Mouse (Mus musculus) heart, embryonic 15.5 days (tissue): ENCODE data around the gene Rabgap1. TPM values are rescaled to one million over a fixed set of nuclear protein-coding genes. Genes with fewer than 3 reads are reported as not detected.
"Not testable (repeated sequence)": the region's sequence is repeated elsewhere in the genome, so short reads cannot be mapped to it uniquely, and the experiment has no call there.

Source experiments
- ATAC-seq: fragments of 200-750 bp; cut with Nextera tagmentation; replicated peaks from 2 replicates; pipeline ENCODE4 v1.8.0; 2017; ENCODE audit warnings: low read depth, moderate TSS enrichment; ENCODE audit not compliant: insufficient number of reproducible peaks, insufficient read depth, low FRiP score
- H3K27ac ChIP-seq: fragments of 300-500 bp; sonication (generic); 2 replicates; pipeline ENCODE4 v1.5.1; 2015; ENCODE audit warnings: mild to moderate bottlenecking, inconsistent platforms
- H3K27me3 ChIP-seq: fragments of 300-500 bp; sonication (generic); 2 replicates; pipeline ENCODE4 v1.6.1; 2015; ENCODE audit warnings: inconsistent platforms
- H3K36me3 ChIP-seq: fragments of 300-500 bp; sonication (generic); 2 replicates; pipeline ENCODE4 v1.6.1; 2015; ENCODE audit warnings: mild to moderate bottlenecking, inconsistent platforms
- H3K4me1 ChIP-seq: fragments of 300-500 bp; sonication (generic); replicated peaks from 2 replicates; pipeline ENCODE4 v1.6.1; 2015; ENCODE audit warnings: inconsistent platforms
- H3K4me2 ChIP-seq: fragments of 300-500 bp; sonication (generic); 2 replicates; pipeline ENCODE4 v1.6.1; 2015; ENCODE audit warnings: inconsistent platforms, mild to moderate bottlenecking, moderate library complexity
- H3K4me3 ChIP-seq: fragments of 300-500 bp; sonication (generic); 2 replicates; pipeline ENCODE4 v1.5.1; 2015; ENCODE audit warnings: mild to moderate bottlenecking, inconsistent platforms
- H3K9ac ChIP-seq: fragments of 300-500 bp; sonication (generic); 2 replicates; pipeline ENCODE4 v1.6.1; 2015; ENCODE audit warnings: mild to moderate bottlenecking, inconsistent platforms
- H3K9me3 ChIP-seq: fragments of 300-500 bp; sonication (generic); replicated peaks from 2 replicates; pipeline ENCODE4 v1.6.1; 2016; ENCODE audit warnings: inconsistent platforms
- WGBS: fragments of 180-500 bp; shearing (Covaris S2); methylation state at CpG from one replicate; pipeline ENCODE4 v1.1.7; 2015; ENCODE audit warnings: mixed read lengths; 5-methylcytosine and 5-hydroxymethylcytosine counted together
- polyA plus RNA-seq: library from polyadenylated mRNA; unstranded; fragments of >200 nt; fragmentation: Nextera tagmentation; extraction: Ambion mirVana; gene quantifications from 2 replicates; pipeline ENCODE4 v1.2.1, GENCODE M21; 2015

Rabgap1 gene
- polyA plus RNA-seq, 1 experiment from 2014 or later: 25.9 TPM

DNA sequence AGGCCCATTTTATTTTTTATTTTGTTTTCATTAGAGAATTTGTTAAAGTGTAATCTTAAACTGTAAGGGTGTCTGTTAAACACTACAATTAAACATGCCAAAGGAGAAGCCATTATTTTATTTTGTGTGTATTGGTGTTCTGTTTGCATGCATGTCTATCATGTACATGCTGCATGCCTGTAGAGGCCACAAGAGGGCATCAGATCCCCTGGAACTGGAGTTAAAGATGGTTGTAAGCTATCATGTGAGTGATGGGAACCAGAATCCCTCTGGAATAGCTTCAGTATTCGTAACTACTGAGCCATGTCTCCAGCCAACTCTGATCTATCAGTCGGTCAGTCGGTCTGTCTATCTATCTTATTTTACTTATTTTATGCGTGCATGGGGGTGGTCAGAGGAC, 17.6 kb downstream of the Rabgap1 start:
- H3K27ac ChIP-seq: no peak overlapping the region
- no peak overlapping the region for H3K4me3 ChIP-seq
- H3K27me3 ChIP-seq: no peaks in the 10 kb centered on the region
- 98% methylated on average over 4 of the region's 4 CpGs for WGBS
- ATAC-seq: no peak
- no peak overlapping the region for H3K9ac ChIP-seq
- no peaks in the 10 kb centered on the region for H3K9me3 ChIP-seq
- no peaks in the 10 kb centered on the region for H3K36me3 ChIP-seq
- no peak overlapping the region for H3K4me2 ChIP-seq
- H3K4me1 ChIP-seq: no peaks in the 10 kb centered on the region

- no peak for ATAC-seq
- Histone ChIP-seq H3K27ac (no peak overlapping the region), H3K4me3 (no peak overlapping the region), H3K36me3 (peaks cover 12% of the 10 kb centered on the region; the same call in 1 of the 2 replicates), H3K4me2 (no peak overlapping the region), H3K27me3 (no peaks in the 10 kb centered on the region), H3K9ac (no peak overlapping the region), H3K4me1 (no peaks in the 10 kb centered on the region), H3K9me3 (no peaks in the 10 kb centered on the region)
- WGBS: 88% methylated on average over 4 of the region's 4 CpGs
Observed at GRCm38 (mm10) chr2:37466266-37466665, 23.2 kb downstream of the Rabgap1 start.

DNA sequence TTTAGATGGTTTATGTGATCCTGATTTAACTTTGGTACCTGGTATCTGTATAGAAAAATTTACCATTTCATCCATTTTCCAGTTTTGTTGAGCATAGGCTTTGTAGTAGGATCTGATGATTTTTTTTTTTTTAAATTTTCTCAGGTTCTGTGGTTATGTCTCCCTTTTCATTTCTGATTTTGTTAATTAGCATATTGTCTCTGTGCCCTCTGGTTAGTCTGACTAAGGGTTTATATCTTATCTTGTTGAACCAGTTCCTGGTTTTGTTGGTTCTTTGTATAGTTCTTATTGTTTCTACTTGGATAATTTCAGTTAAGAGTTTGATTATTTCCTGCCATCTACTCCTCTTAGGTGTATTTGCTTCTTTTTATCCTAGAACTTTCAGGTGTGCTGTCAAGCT, 36.5 kb downstream of the Rabgap1 start:
- Histone ChIP-seq H3K27me3 (no peaks in the 10 kb centered on the region), H3K9ac (no peak overlapping the region), H3K4me2 (no peak overlapping the region), H3K4me3 (no peak overlapping the region), H3K36me3 (peaks cover 47% of the 10 kb centered on the region), H3K27ac (no peak overlapping the region), H3K9me3 (no peaks in the 10 kb centered on the region), H3K4me1 (no peaks in the 10 kb centered on the region)
- no peak for ATAC-seq

DNA sequence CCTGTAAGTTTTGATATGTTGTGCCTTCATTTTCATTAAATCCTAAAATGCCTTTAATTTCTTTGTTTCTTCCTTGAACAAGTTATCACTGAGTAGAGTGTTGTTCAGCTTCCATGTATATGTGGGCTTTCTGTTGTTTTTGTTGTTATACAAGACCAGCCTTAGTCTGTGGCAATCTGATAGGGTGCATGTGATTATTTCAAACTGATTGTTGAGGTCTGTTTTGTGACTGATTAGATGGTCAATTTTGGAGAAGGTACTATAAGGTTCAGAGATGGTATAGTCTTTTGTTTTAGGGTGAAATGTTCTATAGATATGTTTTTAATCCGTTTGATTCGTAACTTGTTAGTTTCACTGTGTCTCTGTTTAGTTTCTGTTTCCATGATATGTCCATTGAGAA, 37.0 kb downstream of the Rabgap1 start:
- no peak overlapping the region for H3K4me2 ChIP-seq
- H3K4me1 ChIP-seq: no peaks in the 10 kb centered on the region
- H3K9me3 ChIP-seq: no peaks in the 10 kb centered on the region
- no peak overlapping the region for H3K4me3 ChIP-seq
- no peak overlapping the region for H3K9ac ChIP-seq
- H3K27ac ChIP-seq: no peak overlapping the region
- WGBS: 93% methylated on average over 2 of the region's 2 CpGs
- H3K36me3 ChIP-seq: peaks cover 51% of the 10 kb centered on the region
- no peak for ATAC-seq
- no peaks in the 10 kb centered on the region for H3K27me3 ChIP-seq

DNA sequence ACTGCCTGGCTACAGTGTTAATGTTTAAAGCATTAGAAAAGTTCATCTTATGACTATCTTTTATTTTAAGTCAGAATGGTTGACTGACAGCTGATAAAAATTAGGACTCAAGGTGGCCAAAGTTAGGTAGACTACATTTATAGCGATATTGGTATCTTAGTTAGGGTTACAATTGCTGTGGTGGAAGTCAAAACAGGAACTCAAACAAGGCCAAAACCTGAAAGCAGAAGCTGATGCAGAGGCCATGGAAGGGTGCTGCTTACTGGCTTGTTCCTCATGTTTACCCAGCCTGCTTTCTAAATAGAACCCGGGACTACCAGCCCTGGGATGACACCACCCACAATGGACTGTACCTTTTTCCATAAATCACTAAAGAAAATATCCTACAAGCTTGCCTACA, 41.1 kb downstream of the Rabgap1 start:
- no peak overlapping the region for H3K4me2 ChIP-seq
- H3K27ac ChIP-seq: no peak overlapping the region
- no peaks in the 10 kb centered on the region for H3K9me3 ChIP-seq
- 89% methylated on average over 2 of the region's 2 CpGs for WGBS
- peaks cover 28% of the 10 kb centered on the region; the same call in 1 of the 2 replicates for H3K36me3 ChIP-seq
- no peak for ATAC-seq
- H3K27me3 ChIP-seq: no peaks in the 10 kb centered on the region
- H3K4me1 ChIP-seq: no peaks in the 10 kb centered on the region
- no peak overlapping the region for H3K4me3 ChIP-seq
- no peak overlapping the region for H3K9ac ChIP-seq

DNA sequence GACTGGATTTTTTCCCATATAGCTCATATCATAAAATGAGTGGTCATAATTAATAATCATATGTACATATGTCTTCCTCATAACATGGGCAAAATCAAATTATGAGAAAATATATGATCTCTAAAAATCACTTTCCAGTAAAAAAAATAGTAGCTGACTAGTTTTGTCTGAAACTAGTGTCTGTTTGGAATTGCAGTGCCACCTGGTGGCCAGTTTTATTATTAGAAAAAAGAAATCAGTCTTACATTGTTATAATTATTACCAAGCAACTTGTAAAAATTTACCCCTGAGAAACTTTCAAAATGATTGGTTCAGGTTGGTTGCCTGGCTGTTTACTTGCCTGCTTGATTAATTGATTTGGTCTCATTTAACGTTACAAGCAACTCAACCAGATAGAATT, 42.3 kb downstream of the Rabgap1 start:
- no peak overlapping the region for H3K4me2 ChIP-seq
- no peak for ATAC-seq
- no peaks in the 10 kb centered on the region for H3K9me3 ChIP-seq
- no peaks in the 10 kb centered on the region for H3K27me3 ChIP-seq
- H3K4me3 ChIP-seq: no peak overlapping the region
- H3K36me3 ChIP-seq: peaks cover 40% of the 10 kb centered on the region
- WGBS: 90% methylated on average over 1 of the region's 1 CpGs
- H3K27ac ChIP-seq: no peak overlapping the region
- no peak overlapping the region for H3K9ac ChIP-seq
- H3K4me1 ChIP-seq: no peaks in the 10 kb centered on the region

- no peaks in the 10 kb centered on the region for H3K9me3 ChIP-seq
- no peak for ATAC-seq
- no peaks in the 10 kb centered on the region for H3K4me1 ChIP-seq
- no peak overlapping the region for H3K4me2 ChIP-seq
- H3K9ac ChIP-seq: no peak overlapping the region
- H3K4me3 ChIP-seq: no peak overlapping the region
- H3K36me3 ChIP-seq: peaks cover 40% of the 10 kb centered on the region
- no peaks in the 10 kb centered on the region for H3K27me3 ChIP-seq
- H3K27ac ChIP-seq: no peak overlapping the region
Observed at GRCm38 (mm10) chr2:37486408-37486807, 43.3 kb downstream of the Rabgap1 start.

GRCm38 (mm10) chr2:37488956-37489355, 45.9 kb downstream of the Rabgap1 start:
- no peak for ATAC-seq
- WGBS: 92% methylated on average over 2 of the region's 2 CpGs
- Histone ChIP-seq H3K36me3 (peaks cover 48% of the 10 kb centered on the region), H3K4me1 (no peaks in the 10 kb centered on the region), H3K9me3 (no peaks in the 10 kb centered on the region), H3K4me3 (no peak overlapping the region), H3K27ac (no peak overlapping the region), H3K4me2 (no peak overlapping the region), H3K9ac (no peak overlapping the region), H3K27me3 (no peaks in the 10 kb centered on the region)

- peaks cover 34% of the 10 kb centered on the region for H3K36me3 ChIP-seq
Observed at GRCm38 (mm10) chr2:37497321-37497720, 54.2 kb downstream of the Rabgap1 start.

GRCm38 (mm10) chr2:37505856-37506255, 62.8 kb downstream of the Rabgap1 start:
- not testable (repeated sequence) for H3K27ac ChIP-seq, ATAC-seq, H3K9me3 ChIP-seq, H3K4me2 ChIP-seq, H3K9ac ChIP-seq, H3K4me3 ChIP-seq, H3K4me1 ChIP-seq, H3K27me3 ChIP-seq
- WGBS: 85% methylated on average over 2 of the region's 2 CpGs
- H3K36me3 ChIP-seq: peaks cover 28% of the 10 kb centered on the region

More at GRCm38 (mm10) chr2:37497321-37497720, 54.2 kb downstream of the Rabgap1 start:
- H3K4me3 ChIP-seq: no peak overlapping the region
- H3K9ac ChIP-seq: no peak overlapping the region
- no peaks in the 10 kb centered on the region for H3K4me1 ChIP-seq
- no peaks in the 10 kb centered on the region for H3K27me3 ChIP-seq
- H3K4me2 ChIP-seq: no peak overlapping the region
- H3K9me3 ChIP-seq: no peaks in the 10 kb centered on the region
- no peak for ATAC-seq
- H3K27ac ChIP-seq: no peak overlapping the region
- 93% methylated on average over 4 of the region's 4 CpGs for WGBS

DNA sequence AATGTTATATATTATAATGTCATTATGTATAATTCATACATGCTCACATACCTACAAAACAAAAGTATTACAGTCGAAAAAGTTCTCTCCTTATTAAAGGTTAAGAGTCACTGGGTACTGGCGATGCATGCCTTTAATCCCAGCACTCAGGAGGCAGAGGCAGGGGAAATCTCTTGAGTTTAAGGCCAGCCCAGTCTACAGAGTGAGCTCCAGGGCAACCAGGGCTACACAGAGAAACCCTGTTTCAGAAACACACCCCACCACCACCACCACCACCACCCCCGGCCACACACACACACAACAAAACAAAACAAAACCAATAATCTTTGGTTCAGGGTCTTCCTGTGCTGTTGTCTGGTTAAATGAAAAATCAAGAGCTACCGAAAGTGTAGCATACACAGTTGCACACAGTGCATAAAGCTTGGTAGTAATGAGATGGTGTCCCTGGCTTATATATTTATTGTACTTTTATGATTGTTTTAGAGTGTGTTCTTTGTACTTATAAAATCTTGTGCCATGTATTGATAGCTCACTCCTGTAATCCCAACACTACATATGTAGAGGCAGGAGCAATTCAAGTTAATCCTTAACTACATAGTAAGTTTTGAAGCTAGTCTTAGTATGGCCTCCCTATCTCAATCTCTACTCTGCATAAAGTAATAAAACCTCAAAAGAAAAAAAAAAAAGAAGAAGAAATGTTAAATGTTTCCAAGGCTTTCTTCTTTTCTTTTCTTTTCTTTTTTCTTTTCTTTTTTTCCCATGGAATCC, 68.2 kb downstream of the Rabgap1 start:
- 88% methylated on average over 4 of the region's 4 CpGs for WGBS
- no peak overlapping the region for H3K4me2 ChIP-seq
- no peak overlapping the region for H3K4me3 ChIP-seq
- peaks cover 4% of the 10 kb centered on the region for H3K4me1 ChIP-seq
- no peaks in the 10 kb centered on the region for H3K9me3 ChIP-seq
- no peaks in the 10 kb centered on the region for H3K27me3 ChIP-seq
- ATAC-seq: no peak
- peaks cover 13% of the 10 kb centered on the region; the same call in 1 of the 2 replicates for H3K36me3 ChIP-seq
- no peak overlapping the region for H3K9ac ChIP-seq
- H3K27ac ChIP-seq: no peak overlapping the region

DNA sequence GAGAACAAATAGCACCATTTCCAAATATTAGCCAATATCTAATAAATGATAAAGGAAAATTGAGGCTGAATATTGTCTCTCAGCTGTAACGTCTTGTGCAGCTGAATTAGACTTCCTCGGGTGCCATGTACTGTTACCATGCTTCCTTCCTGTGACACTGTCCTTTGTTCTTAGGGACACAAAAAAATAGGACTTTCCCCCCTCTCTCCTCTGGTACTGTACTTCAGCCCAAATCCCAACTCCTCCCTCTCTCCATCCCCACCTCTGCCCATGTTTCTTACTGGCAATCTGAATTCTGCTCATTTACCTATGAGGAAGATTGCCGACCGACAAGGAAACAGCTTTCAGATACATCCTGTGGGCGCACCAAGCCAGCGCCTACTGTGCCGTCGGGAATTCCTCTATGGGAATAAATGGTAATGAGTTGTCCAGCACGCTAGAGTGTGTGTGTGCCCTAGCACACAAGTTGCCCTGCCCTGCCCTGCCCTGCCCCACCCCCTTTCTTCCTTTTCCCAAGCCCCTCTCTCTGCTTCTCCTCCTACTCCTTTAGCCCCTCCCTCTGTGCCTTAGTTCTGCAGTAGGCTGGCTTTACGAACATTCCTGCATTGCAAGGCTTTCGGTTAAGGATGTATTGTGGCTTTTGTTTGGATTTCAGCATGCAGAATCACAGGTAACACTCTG, 73.1 kb downstream of the Rabgap1 start, which contains the start of gene Gpr21:
Gpr21 (plus strand) TSS at position 303 of the 681 bp plus-strand sequence.
- H3K4me1 ChIP-seq: peaks cover 9% of the 10 kb centered on the region
- no peaks in the 10 kb centered on the region for H3K9me3 ChIP-seq
- peak within 1 kb of the TSS; percentile 30 for H3K4me3 ChIP-seq
- H3K9ac ChIP-seq: no peak within 1 kb of the TSS
- WGBS: 24% methylated on average over 11 of the region's 11 CpGs
- H3K27ac ChIP-seq: no peak within 1 kb of the TSS
- H3K4me2 ChIP-seq: peak within 1 kb of the TSS; percentile 41
- H3K27me3 ChIP-seq: no peaks in the 10 kb centered on the region
- no peak; the same call in 1 of the 2 replicates for ATAC-seq
- H3K36me3 ChIP-seq: 0 out of 2 replicates have a peak, but pooled peaks cover 4% of the 10 kb centered on the region
